Mouse (Mus musculus) C2C12 (cell line): Measurements from ENCODE around the gene Eif2ak3. TPM values are rescaled to one million over a fixed set of nuclear protein-coding genes. Genes with fewer than 3 reads are reported as not detected.

Source experiments
- H3K27me3 ChIP-seq: one replicate; pipeline ENCODE4 v1.6.1; 2011; ENCODE audit not compliant: control insufficient read depth, insufficient read depth, insufficient read length
- H3K36me3 ChIP-seq: one replicate; pipeline ENCODE4 v1.6.1; 2011; ENCODE audit not compliant: control insufficient read depth, insufficient read depth
- H3K4me3 ChIP-seq: one replicate; pipeline ENCODE4 v1.5.1; 2011; ENCODE audit warnings: mild to moderate bottlenecking, control low read depth; ENCODE audit not compliant: poor library complexity, insufficient read depth, severe bottlenecking
- H3K79me2 ChIP-seq: one replicate; pipeline ENCODE4 v1.6.1; 2011; ENCODE audit not compliant: control insufficient read depth, insufficient read depth
- H3K79me3 ChIP-seq: one replicate; pipeline ENCODE4 v1.6.1; 2011; ENCODE audit warnings: low read depth, control low read depth
- H3ac ChIP-seq: one replicate; pipeline ENCODE3; 2011; ENCODE audit warnings: low read depth; ENCODE audit not compliant: control insufficient read depth, insufficient read length
- CEBPB ChIP-seq: IDR thresholded peaks from one replicate; pipeline ENCODE4 v1.6.1; 2011; ENCODE audit warnings: low read depth, mild to moderate bottlenecking, control low read depth, moderate library complexity
- CTCF ChIP-seq: IDR thresholded peaks from one replicate; pipeline ENCODE4 v1.5.1; 2011; ENCODE audit not compliant: control insufficient read depth, insufficient read depth, insufficient read length
- FOSL1 ChIP-seq: IDR thresholded peaks from one replicate; pipeline ENCODE4 v1.8.0; 2011; ENCODE audit warnings: mild to moderate bottlenecking, low read length; ENCODE audit not compliant: poor library complexity, insufficient read depth, severe bottlenecking
- MAX ChIP-seq: IDR thresholded peaks from one replicate; pipeline ENCODE4 v1.6.1; 2011; ENCODE audit warnings: mild to moderate bottlenecking, control low read depth
- MYOD1 ChIP-seq: IDR thresholded peaks from one replicate; pipeline ENCODE4 v1.6.1; 2011; ENCODE audit warnings: low read depth; ENCODE audit not compliant: control insufficient read depth, insufficient read length
- MYOG ChIP-seq: IDR thresholded peaks from one replicate; pipeline ENCODE4 v1.6.1; 2011; ENCODE audit not compliant: control insufficient read depth, insufficient read length; ENCODE audit errors: extremely low read depth
- USF1 ChIP-seq: IDR thresholded peaks from one replicate; pipeline ENCODE4 v1.6.1; 2011; ENCODE audit warnings: low read depth, mild to moderate bottlenecking, control low read depth, moderate library complexity
- polyA plus RNA-seq: library from polyadenylated mRNA; unstranded; fragments of >200 nt; fragmentation: generic; extraction: Trizol; gene quantifications from one replicate; pipeline ENCODE4 v1.2.1, GENCODE M21; 2012; ENCODE audit warnings: missing spikeins

Eif2ak3 gene
- polyA plus RNA-seq, 1 experiment, result 4.2 TPM

DNA sequence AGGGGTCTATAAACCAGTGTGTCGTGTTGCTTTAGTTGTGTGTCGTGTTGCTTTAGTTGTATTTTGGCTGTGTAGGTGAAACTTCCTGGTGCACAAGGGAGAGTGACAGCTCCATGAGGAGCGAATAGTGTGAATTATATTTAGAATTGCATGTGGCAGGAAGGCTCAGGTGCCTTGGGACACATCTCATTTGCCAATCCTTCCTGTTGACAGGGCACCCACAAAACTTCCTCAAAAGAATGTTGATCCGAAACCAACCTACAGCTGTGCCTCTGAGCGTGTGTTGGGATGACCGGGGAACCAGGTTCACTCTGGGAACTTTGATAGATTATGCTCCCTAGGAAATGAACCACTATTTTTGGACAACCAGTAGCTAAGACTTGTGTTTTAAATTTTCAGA, 20.0 kb downstream of the Eif2ak3 start:
- Histone ChIP-seq H3K79me2 (no peaks in the 10 kb centered on the region), H3K79me3 (peaks cover 1% of the 10 kb centered on the region), H3K27me3 (no peaks in the 10 kb centered on the region), H3ac (no peak overlapping the region), H3K36me3 (peaks cover 6% of the 10 kb centered on the region), H3K4me3 (no peak overlapping the region)
- no peak for TF ChIP-seq MYOG
- no peak for TF ChIP-seq CEBPB
- TF ChIP-seq MYOD1, result no peak
- no peak for TF ChIP-seq USF1
- TF ChIP-seq CTCF, result no peak
- no peak for TF ChIP-seq MAX
- TF ChIP-seq FOSL1, result no peak

- H3K36me3 ChIP-seq, result no peaks in the 10 kb centered on the region
- H3K79me3 ChIP-seq, result peaks cover 1% of the 10 kb centered on the region
- no peak overlapping the region for H3ac ChIP-seq
- H3K4me3 ChIP-seq, result no peak overlapping the region
- TF ChIP-seq USF1 (no peak), MYOD1 (no peak), MAX (no peak), MYOG (no peak), FOSL1 (no peak), CTCF (no peak), CEBPB (no peak)
- no peaks in the 10 kb centered on the region for H3K27me3 ChIP-seq
- H3K79me2 ChIP-seq, result no peaks in the 10 kb centered on the region
These were observed 22.4 kb downstream of the Eif2ak3 start for GRCm38 (mm10) chr6:70866761-70867160.

GRCm38 (mm10) chr6:70867297-70867696, 23.0 kb downstream of the Eif2ak3 start:
- TF ChIP-seq MYOG (no peak), FOSL1 (no peak), CTCF (no peak), USF1 (no peak), MYOD1 (no peak), CEBPB (no peak), MAX (no peak)
- Histone ChIP-seq H3K27me3 (no peaks in the 10 kb centered on the region), H3K36me3 (no peaks in the 10 kb centered on the region), H3ac (no peak overlapping the region), H3K79me3 (peaks cover 1% of the 10 kb centered on the region), H3K4me3 (no peak overlapping the region), H3K79me2 (no peaks in the 10 kb centered on the region)

GRCm38 (mm10) chr6:70871511-70871980, 27.2 kb downstream of the Eif2ak3 start:
- Histone ChIP-seq H3K36me3 (no peaks in the 10 kb centered on the region), H3K79me2 (no peaks in the 10 kb centered on the region), H3K27me3 (no peaks in the 10 kb centered on the region), H3K79me3 (peaks cover 2% of the 10 kb centered on the region), H3K4me3 (no peak overlapping the region), H3ac (no peak overlapping the region)
- TF ChIP-seq CTCF, result no peak
- no peak for TF ChIP-seq MAX
- no peak for TF ChIP-seq MYOD1
- no peak for TF ChIP-seq CEBPB
- TF ChIP-seq FOSL1, result no peak
- no peak for TF ChIP-seq USF1
- no peak for TF ChIP-seq MYOG

- Histone ChIP-seq H3K79me3 (peaks cover 2% of the 10 kb centered on the region), H3K27me3 (no peaks in the 10 kb centered on the region), H3K79me2 (no peaks in the 10 kb centered on the region), H3ac (no peak overlapping the region), H3K4me3 (no peak overlapping the region), H3K36me3 (no peaks in the 10 kb centered on the region)
- TF ChIP-seq USF1, result no peak
- TF ChIP-seq MYOG, result no peak
- TF ChIP-seq MYOD1, result no peak
- no peak for TF ChIP-seq CTCF
- no peak for TF ChIP-seq CEBPB
- TF ChIP-seq FOSL1, result peak; percentile 27
These were observed 27.8 kb downstream of the Eif2ak3 start for GRCm38 (mm10) chr6:70872128-70872527.

GRCm38 (mm10) chr6:70872570-70872969, 28.3 kb downstream of the Eif2ak3 start:
- Histone ChIP-seq H3K79me2 (no peaks in the 10 kb centered on the region), H3K36me3 (no peaks in the 10 kb centered on the region), H3K79me3 (peaks cover 2% of the 10 kb centered on the region), H3ac (no peak overlapping the region), H3K4me3 (no peak overlapping the region), H3K27me3 (no peaks in the 10 kb centered on the region)
- no peak for TF ChIP-seq MYOD1
- no peak for TF ChIP-seq FOSL1
- TF ChIP-seq USF1, result no peak
- TF ChIP-seq CEBPB, result no peak
- TF ChIP-seq CTCF, result no peak
- TF ChIP-seq MAX, result no peak
- TF ChIP-seq MYOG, result no peak
